Mouse (Mus musculus): ENCODE measurements around the gene Smg5. TPM values are rescaled to one million over a fixed set of nuclear protein-coding genes. Genes with fewer than 3 reads are reported as not detected.
A peak's percentile ranks its signal among the peaks of the same experiment; 100 is the strongest.

The Smg5 gene
- total and polyA plus RNA-seq, 2 experiments from 2014 or later: 42.9 to 98.1 TPM

- no peaks in the 10 kb centered on the region for H3K4me1 ChIP-seq (ENCODE audit: insufficient read depth, low read length)
- 63% methylated on average over 2 of the region's 2 CpGs for WGBS
- H3K9ac ChIP-seq (replicated peaks; ENCODE audit: low read length): no peak overlapping the region
- DNase-seq (ENCODE audit: low spot score): peak; percentile 12
- H3K27ac ChIP-seq: no peak overlapping the region
- H3K36me3 ChIP-seq (ENCODE audit: insufficient read depth, low read length): no peaks in the 10 kb centered on the region
- H3K4me3 ChIP-seq (ENCODE audit: low read length): no peak overlapping the region
- no peak overlapping the region for H3K4me2 ChIP-seq (ENCODE audit: low read depth, low read length)
- H3K9me3 ChIP-seq (ENCODE audit: low read length): no peaks in the 10 kb centered on the region
- ATAC-seq: peak; percentile 53; the same call in 1 of the 2 replicates
- no peaks in the 10 kb centered on the region for H3K27me3 ChIP-seq (ENCODE audit: insufficient read depth, low read length)
- TF ChIP-seq CTCF (IDR thresholded peaks at IDR 0.05; ENCODE audit: low read depth): no peak
These were observed 62.6 kb downstream of the Smg5 start for GRCm38 (mm10) chr3:88398666-88399065.

- ATAC-seq: no peak
- Histone ChIP-seq H3K36me3 (ENCODE audit: insufficient read depth, low read length) (no peaks in the 10 kb centered on the region), H3K4me3 (ENCODE audit: low read length) (no peak overlapping the region), H3K9ac (replicated peaks; ENCODE audit: low read length) (no peak overlapping the region), H3K27me3 (ENCODE audit: insufficient read depth, low read length) (no peaks in the 10 kb centered on the region), H3K4me1 (ENCODE audit: insufficient read depth, low read length) (no peaks in the 10 kb centered on the region), H3K9me3 (ENCODE audit: low read length) (no peaks in the 10 kb centered on the region), H3K4me2 (ENCODE audit: low read depth, low read length) (no peak overlapping the region), H3K27ac (no peak overlapping the region)
- 90% methylated on average over 10 of the region's 10 CpGs for WGBS
- DNase-seq (ENCODE audit: low spot score): no peak
- no peak for TF ChIP-seq CTCF (IDR thresholded peaks at IDR 0.05; ENCODE audit: low read depth)
These were observed 67.6 kb downstream of the Smg5 start for GRCm38 (mm10) chr3:88403522-88404230.

DNA sequence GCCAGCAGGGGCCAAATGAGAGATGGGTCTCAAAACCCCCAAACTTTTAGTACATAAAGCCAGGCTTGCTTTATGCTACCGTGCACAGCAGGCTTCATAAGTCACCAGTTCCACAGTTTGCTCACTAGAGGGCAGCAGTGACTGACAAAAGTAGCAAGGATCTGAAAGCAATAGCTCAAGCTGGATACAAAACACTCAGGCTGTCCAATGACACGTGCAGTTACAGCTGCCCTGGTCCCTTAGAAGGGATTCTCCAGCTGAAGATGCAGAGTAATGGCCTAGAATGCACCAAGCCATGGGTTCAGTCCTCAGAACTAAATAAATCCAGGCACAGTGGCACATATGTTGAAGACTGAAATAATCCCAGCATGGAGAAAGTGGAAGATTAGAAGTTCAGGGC is 71.0 kb downstream of the Smg5 start:
- H3K27ac ChIP-seq: no peak overlapping the region
- peaks cover 9% of the 10 kb centered on the region for H3K36me3 ChIP-seq (ENCODE audit: insufficient read depth, low read length)
- TF ChIP-seq CTCF (IDR thresholded peaks at IDR 0.05; ENCODE audit: low read depth): peak; percentile 93
- H3K9me3 ChIP-seq (ENCODE audit: low read length): no peaks in the 10 kb centered on the region
- no peaks in the 10 kb centered on the region for H3K27me3 ChIP-seq (ENCODE audit: insufficient read depth, low read length)
- WGBS: 2% methylated on average over 2 of the region's 2 CpGs
- H3K9ac ChIP-seq (replicated peaks; ENCODE audit: low read length): no peak overlapping the region
- H3K4me1 ChIP-seq (ENCODE audit: insufficient read depth, low read length): no peaks in the 10 kb centered on the region
- H3K4me3 ChIP-seq (ENCODE audit: low read length): no peak overlapping the region
- DNase-seq (ENCODE audit: low spot score) (peak; percentile 94), ATAC-seq (peak; percentile 44)
- H3K4me2 ChIP-seq (ENCODE audit: low read depth, low read length): no peak overlapping the region

DNA sequence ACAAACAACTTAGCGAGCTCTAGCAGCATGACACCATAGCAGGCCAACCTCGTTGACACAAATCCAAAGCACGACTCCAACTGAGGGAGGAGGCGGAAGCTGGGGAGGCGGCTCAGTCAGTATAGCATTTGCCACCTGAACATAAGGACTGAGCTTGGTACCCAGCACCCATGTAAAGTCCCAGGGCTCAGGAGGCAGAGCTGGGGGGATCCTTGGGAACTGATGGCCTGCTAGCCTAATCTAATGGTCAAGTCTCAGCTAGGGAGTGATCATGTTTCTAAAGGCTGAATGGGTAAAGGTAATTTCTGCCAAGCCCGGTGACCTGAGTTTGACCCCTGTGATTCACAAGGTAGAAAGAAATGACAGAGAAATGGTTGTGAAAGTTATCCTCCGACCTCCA is 71.5 kb downstream of the Smg5 start:
- H3K9ac ChIP-seq (replicated peaks; ENCODE audit: low read length): no peak overlapping the region

DNA sequence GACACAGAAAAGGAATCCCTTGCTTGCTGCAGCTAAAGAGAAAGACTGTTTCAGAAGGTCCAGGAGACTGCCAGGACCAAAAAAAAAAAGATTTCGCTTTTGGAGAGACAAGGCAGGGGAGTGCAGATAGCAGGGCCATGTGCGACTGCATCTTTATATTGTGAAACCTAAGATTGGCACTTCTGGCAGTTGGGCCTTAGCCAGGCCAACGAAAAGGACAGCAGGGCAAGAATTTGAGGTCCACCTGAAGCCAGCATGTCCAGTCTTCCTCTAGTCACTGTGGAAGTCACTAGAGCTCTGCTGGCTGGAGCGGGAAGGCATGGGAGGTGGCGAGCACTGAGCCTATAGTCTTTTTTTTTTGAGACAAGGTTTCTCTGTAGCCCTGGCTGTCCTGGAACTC is 72.9 kb downstream of the Smg5 start:
- peak overlapping the region; percentile 74 for H3K4me2 ChIP-seq (ENCODE audit: low read depth, low read length)
- no peak overlapping the region for H3K27ac ChIP-seq
- no peaks in the 10 kb centered on the region for H3K9me3 ChIP-seq (ENCODE audit: low read length)
- H3K27me3 ChIP-seq (ENCODE audit: insufficient read depth, low read length): no peaks in the 10 kb centered on the region
- 0 out of 2 replicates have a peak overlapping the region, but pooled peaks have one; percentile 71 for H3K9ac ChIP-seq (replicated peaks; ENCODE audit: low read length)
- DNase-seq (ENCODE audit: low spot score) (no peak), ATAC-seq (no peak)
- peak overlapping the region; percentile 53 for H3K4me3 ChIP-seq (ENCODE audit: low read length)
- peaks cover 16% of the 10 kb centered on the region for H3K36me3 ChIP-seq (ENCODE audit: insufficient read depth, low read length)
- TF ChIP-seq CTCF (IDR thresholded peaks at IDR 0.05; ENCODE audit: low read depth): no peak
- H3K4me1 ChIP-seq (ENCODE audit: insufficient read depth, low read length): no peaks in the 10 kb centered on the region
- WGBS: 59% methylated on average over 5 of the region's 5 CpGs

More for the DNA sequence above, 71.5 kb downstream of the Smg5 start:
- no peak for DNase-seq (ENCODE audit: low spot score)
- no peak overlapping the region for H3K4me3 ChIP-seq (ENCODE audit: low read length)
- 58% methylated on average over 7 of the region's 7 CpGs for WGBS
- peaks cover 14% of the 10 kb centered on the region for H3K36me3 ChIP-seq (ENCODE audit: insufficient read depth, low read length)
- ATAC-seq: no peak
- no peaks in the 10 kb centered on the region for H3K4me1 ChIP-seq (ENCODE audit: insufficient read depth, low read length)
- H3K9me3 ChIP-seq (ENCODE audit: low read length): no peaks in the 10 kb centered on the region
- TF ChIP-seq CTCF (IDR thresholded peaks at IDR 0.05; ENCODE audit: low read depth): no peak
- H3K27me3 ChIP-seq (ENCODE audit: insufficient read depth, low read length): no peaks in the 10 kb centered on the region
- no peak overlapping the region for H3K4me2 ChIP-seq (ENCODE audit: low read depth, low read length)
- no peak overlapping the region for H3K27ac ChIP-seq

DNA sequence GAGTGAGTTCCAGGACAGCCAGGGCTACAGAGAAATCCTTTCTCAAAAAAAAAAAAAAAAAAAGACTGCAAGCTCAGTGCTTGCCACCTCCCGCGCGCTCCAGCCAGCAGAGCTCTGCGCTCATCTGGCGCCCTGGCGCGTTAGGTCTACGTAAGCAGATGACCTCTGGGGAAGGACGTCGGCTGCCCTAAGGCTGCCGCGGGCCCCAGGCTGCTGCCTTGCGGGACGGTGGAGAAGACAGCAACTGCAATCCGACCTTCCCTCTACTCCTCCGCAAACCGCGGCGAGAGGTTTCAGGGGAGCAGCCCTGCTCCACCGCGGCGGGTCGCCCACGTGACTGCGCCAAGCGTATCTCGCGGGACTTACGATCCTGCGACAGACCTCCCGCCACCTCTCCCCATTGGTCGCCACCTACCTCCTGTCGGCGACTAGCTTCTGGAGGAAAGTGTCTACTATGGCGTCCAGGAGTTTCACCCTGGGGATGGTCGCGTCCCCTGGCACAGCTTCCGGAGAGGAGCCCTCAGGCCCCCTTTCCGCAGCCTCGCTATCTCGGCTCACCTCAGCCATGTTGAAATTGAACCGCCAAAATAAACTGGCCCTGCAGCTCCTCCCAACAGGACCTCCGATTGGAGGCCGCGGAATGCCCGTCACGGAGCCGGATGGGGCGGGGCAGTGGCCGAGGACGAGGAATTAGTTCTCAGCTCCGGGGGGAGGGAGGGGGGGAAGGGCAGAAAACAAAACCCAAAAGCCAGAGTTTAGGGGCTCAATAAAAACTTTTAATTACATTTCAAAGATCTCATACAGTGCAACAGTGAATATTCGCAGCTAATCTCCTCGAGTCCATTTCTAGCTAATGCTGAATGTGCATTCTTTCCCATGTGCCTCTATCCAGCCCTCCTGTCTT is 73.9 kb downstream of the Smg5 start, which contains the start of gene Pmf1:
TSS of gene Pmf1 (minus strand) at position 591 of the 904 bp plus-strand sequence.
- H3K4me1 ChIP-seq (ENCODE audit: insufficient read depth, low read length): no peaks in the 10 kb centered on the region
- peak; percentile 94 for ATAC-seq
- under 1% methylated on average over 54 of the region's 54 CpGs for WGBS
- H3K27me3 ChIP-seq (ENCODE audit: insufficient read depth, low read length): no peaks in the 10 kb centered on the region
- peak within 1 kb of the TSS; percentile 85 for H3K27ac ChIP-seq
- no peaks in the 10 kb centered on the region for H3K9me3 ChIP-seq (ENCODE audit: low read length)
- peak; percentile 93 for DNase-seq (ENCODE audit: low spot score)
- peaks cover 19% of the 10 kb centered on the region for H3K36me3 ChIP-seq (ENCODE audit: insufficient read depth, low read length)
- H3K4me3 ChIP-seq (ENCODE audit: low read length): peak within 1 kb of the TSS; percentile 53
- TF ChIP-seq CTCF (IDR thresholded peaks at IDR 0.05; ENCODE audit: low read depth): no peak
- peak within 1 kb of the TSS; percentile 71 for H3K9ac ChIP-seq (replicated peaks; ENCODE audit: low read length)
- peak within 1 kb of the TSS; percentile 74 for H3K4me2 ChIP-seq (ENCODE audit: low read depth, low read length)

Data from hindbrain, postnatal 0 days (tissue).